29 mouse cellular contexts compared by ENCODE assay signal in genomic region chr17:44663872-44664271, GRCm38 (mm10).
DNase-seq lines count a peak whose midpoint lies in the region; ATAC-seq lines count a peak whose summit lies in the region.
"Had no signal": no experiment of that assay in that cellular context is flagged by ENCODE, and none has a peak within 500 bp of the region (broad histone marks: within the 10 kb centered on the region; RNA-seq: fewer than 3 reads in every experiment).

No protein-coding gene starts in this region.

- peak; percentile 76 for ATAC-seq in common myeloid progenitor, adult 5-6 weeks (replicated peaks; ENCODE audit: low read depth, poor library complexity, severe bottlenecking)
- peak; percentile 57; the same call in 1 of the 2 replicates for ATAC-seq in neutrophil, adult 5-6 weeks (ENCODE audit: extremely low read depth, insufficient number of reproducible peaks, low FRiP score, poor library complexity, severe bottlenecking)
- ATAC-seq: forebrain, postnatal 0 days; hindbrain, postnatal 0 days; intestine, embryonic 15.5 days; midbrain, embryonic 15.5 days had no signal

- H3K4me1 ChIP-seq in forebrain, embryonic 10.5 days, result no peaks in the 10 kb centered on the region
- H3K4me1 ChIP-seq: forebrain, embryonic 12.5 days; intestine, embryonic 15.5 days; liver, embryonic 15.5 days; midbrain, embryonic 15.5 days; neural tube, embryonic 12.5 days had no signal

- H3K79me2 ChIP-seq in macrophage (ENCODE audit: inconsistent target), result no peaks in the 10 kb centered on the region

- H3K36me3 ChIP-seq in macrophage (ENCODE audit: inconsistent target), result no peaks in the 10 kb centered on the region
- no peaks in the 10 kb centered on the region for H3K36me3 ChIP-seq in forebrain, embryonic 10.5 days (replicated peaks)
- H3K36me3 ChIP-seq: forebrain, embryonic 12.5 days; intestine, embryonic 15.5 days; liver, embryonic 15.5 days; midbrain, embryonic 10.5 days; midbrain, embryonic 15.5 days; neural tube, embryonic 12.5 days had no signal

- no peaks in the 10 kb centered on the region for H3K9me3 ChIP-seq in forebrain, embryonic 10.5 days
- H3K9me3 ChIP-seq: forebrain, embryonic 12.5 days; intestine, embryonic 15.5 days; limb, embryonic 15.5 days; liver, embryonic 15.5 days; midbrain, embryonic 10.5 days; midbrain, embryonic 15.5 days; neural tube, embryonic 12.5 days had no signal

- no peak overlapping the region for H3K4me3 ChIP-seq in macrophage (ENCODE audit: inconsistent target)
- no peak overlapping the region for H3K4me3 ChIP-seq in forebrain, embryonic 10.5 days
- H3K4me3 ChIP-seq: erythroblast, embryonic 14.5 days; forebrain, embryonic 12.5 days; intestine, embryonic 15.5 days; layer of hippocampus, adult 2 months; limb, embryonic 15.5 days; liver, embryonic 15.5 days; midbrain, embryonic 10.5 days; midbrain, embryonic 15.5 days; myocyte; neural tube, embryonic 12.5 days had no signal

- peak; percentile 15 to 22 for DNase-seq in lung, adult 18-20 months
- DNase-seq in lung, postnatal 10 days, result no peak
- no peak for DNase-seq in forebrain, embryonic 10.5 days (ENCODE audit: extremely low spot score, low spot score)
- no peak for DNase-seq in left cerebral cortex, adult 18-20 months (ENCODE audit: low spot score in 2 of 2)
- DNase-seq in left cerebral cortex, adult 11 months (ENCODE audit: low spot score), result no peak
- DNase-seq: adrenal gland, adult 8-10 months; cerebellum, adult 11 months; cerebellum, adult 9-11 months; forebrain, postnatal 0 days; heart, postnatal 14 days; kidney, adult 2 months; kidney, postnatal 36 days; left cerebral cortex, postnatal 4 days; thymus, adult 2 months; thymus, postnatal 36 days had no signal

- H3K27ac ChIP-seq in macrophage, result peak overlapping the region; percentile 64
- no peak overlapping the region for H3K27ac ChIP-seq in forebrain, embryonic 10.5 days
- H3K27ac ChIP-seq: forebrain, embryonic 12.5 days; hindbrain, postnatal 0 days; intestine, embryonic 15.5 days; layer of hippocampus, adult 2 months; limb, embryonic 15.5 days; liver, embryonic 15.5 days; midbrain, embryonic 10.5 days; midbrain, embryonic 15.5 days; neural tube, embryonic 12.5 days had no signal

- WGBS in macrophage (ENCODE audit: missing documents), result 5% methylated on average over 7 of the region's 7 CpGs
- WGBS in forebrain, embryonic 10.5 days, result 87% methylated on average over 7 of the region's 7 CpGs

- H3K27me3 ChIP-seq in forebrain, embryonic 10.5 days (ENCODE audit: poor library complexity, severe bottlenecking), result peaks cover 3% of the 10 kb centered on the region; the same call in 1 of the 2 replicates
- H3K27me3 ChIP-seq: forebrain, embryonic 12.5 days; intestine, embryonic 15.5 days; limb, embryonic 15.5 days; liver, embryonic 15.5 days; neural tube, embryonic 12.5 days had no signal

Comparison
In these comparisons a context has a peak if more than half of its experiments do, and no peak if none do; other contexts are left out.
1. DNase-seq: peak in lung, adult 18-20 months (2 of 2); none in lung, postnatal 10 days (single experiment), forebrain, embryonic 10.5 days (single experiment), left cerebral cortex, adult 18-20 months (0 of 2) and left cerebral cortex, adult 11 months (single experiment).